Mouse (Mus musculus) layer of hippocampus, adult 8-10 months (tissue): ENCODE measurements at regions not wholly inside any gene's neighbourhood (a gene's known extent, or its start where the extent isn't known, plus 50 kb on each side); places are given as distances from the start of the nearest gene placed in this dataset.

ENCODE experiments used
- DNase-seq, 2 experiments: peaks; one replicate each; pipeline ENCODE4 v3.0.0; 2022; ENCODE audit warnings: low spot score in 2 of 2

GRCm38 (mm10) chr17:45798456-45798855, 64.8 kb upstream of the 1600014C23Rik start:
- no peak for DNase-seq

GRCm38 (mm10) chr17:45797121-45797520, 63.5 kb upstream of the 1600014C23Rik start:
- DNase-seq, result no peak

- DNase-seq, result no peak
These were observed 61.3 kb upstream of the 1600014C23Rik start for GRCm38 (mm10) chr17:45794926-45795325.

- DNase-seq, result no peak
These were observed 57.4 kb upstream of the 1600014C23Rik start for GRCm38 (mm10) chr17:45790959-45791520.

- no peak for DNase-seq
These were observed 56.1 kb upstream of the 1600014C23Rik start for GRCm38 (mm10) chr17:45789777-45790176.

GRCm38 (mm10) chr17:45784905-45785304, 51.3 kb upstream of the 1600014C23Rik start:
- no peak for DNase-seq

GRCm38 (mm10) chr17:45784496-45784895, 50.9 kb upstream of the 1600014C23Rik start:
- no peak for DNase-seq
